In genomic region chr4:25633262-25633661, GRCm38 (mm10) we compare ENCODE assay signal across 20 mouse cellular contexts.
A peak's percentile ranks its signal among the peaks of the same experiment; 100 is the strongest.
DNase-seq lines count a peak whose midpoint lies in the region; ATAC-seq and TF ChIP-seq lines count a peak whose summit lies in the region.
"Had no signal": no experiment of that assay in that cellular context is flagged by ENCODE, and none has a peak within 500 bp of the region (broad histone marks: within the 10 kb centered on the region; RNA-seq: fewer than 3 reads in every experiment).

No protein-coding gene starts in this region.

- H3K4me3 ChIP-seq in kidney, adult 2 months (ENCODE audit: insufficient read depth, low read depth, low read length) = no peak overlapping the region
- no peak overlapping the region for H3K4me3 ChIP-seq in kidney, embryonic 15.5 days (replicated peaks)
- H3K4me3 ChIP-seq in kidney, postnatal 0 days (replicated peaks; ENCODE audit: low read depth, low read length) = no peak overlapping the region
- H3K4me3 ChIP-seq: embryonic facial prominence, embryonic 13.5 days; forebrain, embryonic 13.5 days; forebrain, embryonic 15.5 days had no signal

- no peak overlapping the region for H3K9ac ChIP-seq in kidney, embryonic 15.5 days
- no peak overlapping the region for H3K9ac ChIP-seq in kidney, postnatal 0 days (ENCODE audit: low read depth, low read length)
- H3K9ac ChIP-seq: embryonic facial prominence, embryonic 13.5 days; forebrain, embryonic 13.5 days; forebrain, embryonic 15.5 days; forebrain, postnatal 0 days had no signal

- WGBS in kidney, adult 2 months = 46% methylated on average over 2 of the region's 2 CpGs
- WGBS in kidney, embryonic 15.5 days = 77% methylated on average over 2 of the region's 2 CpGs
- WGBS in kidney, postnatal 0 days = 58% methylated on average over 2 of the region's 2 CpGs

- H3K4me1 ChIP-seq in kidney, adult 2 months (ENCODE audit: control insufficient read depth, insufficient read depth, low read length) = 0 out of 2 replicates have a peak, but pooled peaks cover 8% of the 10 kb centered on the region
- peaks cover 5% of the 10 kb centered on the region; the same call in 1 of the 2 replicates for H3K4me1 ChIP-seq in kidney, embryonic 15.5 days
- H3K4me1 ChIP-seq in kidney, postnatal 0 days (replicated peaks; ENCODE audit: insufficient read depth, low read length) = no peaks in the 10 kb centered on the region
- H3K4me1 ChIP-seq: embryonic facial prominence, embryonic 13.5 days; forebrain, embryonic 15.5 days had no signal

- H3K27me3 ChIP-seq in kidney, adult 2 months (replicated peaks; ENCODE audit: control insufficient read depth, insufficient read depth, low read length) = no peaks in the 10 kb centered on the region
- H3K27me3 ChIP-seq in kidney, embryonic 15.5 days = no peaks in the 10 kb centered on the region
- H3K27me3 ChIP-seq in kidney, postnatal 0 days (ENCODE audit: insufficient read depth, low read length) = no peaks in the 10 kb centered on the region
- H3K27me3 ChIP-seq: embryonic facial prominence, embryonic 13.5 days; forebrain, embryonic 13.5 days; forebrain, embryonic 15.5 days had no signal

- no peak overlapping the region for H3K4me2 ChIP-seq in kidney, embryonic 15.5 days
- no peak overlapping the region for H3K4me2 ChIP-seq in kidney, postnatal 0 days (ENCODE audit: low read length)
- H3K4me2 ChIP-seq: embryonic facial prominence, embryonic 13.5 days; forebrain, embryonic 13.5 days; forebrain, embryonic 15.5 days had no signal

- peak; percentile 67 for ATAC-seq in kidney, embryonic 15.5 days (replicated peaks; ENCODE audit: low FRiP score)
- no peak for ATAC-seq in kidney, postnatal 0 days (replicated peaks; ENCODE audit: low FRiP score, low read depth)
- ATAC-seq: activated CD4-positive, CD25-positive, alpha-beta regulatory T cell, adult 4 months; forebrain, embryonic 13.5 days; forebrain, embryonic 15.5 days; forebrain, postnatal 0 days had no signal

- DNase-seq in kidney, adult 2 months = peak; percentile 38
- no peak for DNase-seq in kidney, postnatal 10 days
- DNase-seq in kidney, postnatal 14 days = no peak
- peak; percentile 31 for DNase-seq in kidney, postnatal 0 days (ENCODE audit: low spot score)
- DNase-seq in kidney, adult 11 months = no peak
- DNase-seq in urinary bladder, adult 18-20 months (ENCODE audit: low spot score in 2 of 2) = no peak
- DNase-seq: adrenal gland, adult 8-10 months; adrenal gland, postnatal 14 days; adrenal gland, postnatal 36 days; cerebellum, adult 11-12 months; cerebellum, adult 2 months; cerebellum, adult 9-10 months; cerebellum, postnatal 10 days; cerebellum, postnatal 25 days; forebrain, postnatal 0 days had no signal

- no peaks in the 10 kb centered on the region for H3K9me3 ChIP-seq in kidney, embryonic 15.5 days (replicated peaks)
- no peaks in the 10 kb centered on the region for H3K9me3 ChIP-seq in kidney, postnatal 0 days (replicated peaks; ENCODE audit: low read length)
- H3K9me3 ChIP-seq: embryonic facial prominence, embryonic 13.5 days; forebrain, embryonic 13.5 days; forebrain, embryonic 15.5 days had no signal

- H3K36me3 ChIP-seq in kidney, adult 2 months (ENCODE audit: control insufficient read depth, insufficient read depth, low read length) = no peaks in the 10 kb centered on the region
- no peaks in the 10 kb centered on the region for H3K36me3 ChIP-seq in kidney, embryonic 15.5 days
- H3K36me3 ChIP-seq in kidney, postnatal 0 days (ENCODE audit: insufficient read depth, low read length) = no peaks in the 10 kb centered on the region
- H3K36me3 ChIP-seq: embryonic facial prominence, embryonic 13.5 days; forebrain, embryonic 15.5 days had no signal

- peak overlapping the region; percentile 60; the same call in 1 of the 2 replicates for H3K27ac ChIP-seq in kidney, adult 2 months (ENCODE audit: insufficient read depth, low read depth, low read length)
- H3K27ac ChIP-seq in kidney, embryonic 15.5 days = 0 out of 2 replicates have a peak overlapping the region, but pooled peaks have one; percentile 2
- peak overlapping the region; percentile 28; the same call in 1 of the 2 replicates for H3K27ac ChIP-seq in kidney, postnatal 0 days
- H3K27ac ChIP-seq: embryonic facial prominence, embryonic 13.5 days; forebrain, embryonic 13.5 days; forebrain, embryonic 15.5 days had no signal

- TF ChIP-seq CTCF in kidney, adult 2 months (conservative IDR thresholded peaks at IDR 0.05; ENCODE audit: insufficient read depth, insufficient read length, low read depth, low read length) = no peak
- no peak for TF ChIP-seq CTCF in kidney, postnatal 0 days (IDR thresholded peaks at IDR 0.05; ENCODE audit: low read depth)

- TF ChIP-seq POLR2A in kidney, adult 2 months (IDR thresholded peaks at IDR 0.05; ENCODE audit: low read depth, low read length) = no peak

Comparison
In these comparisons a context has a peak if more than half of its experiments do, and no peak if none do; other contexts are left out.
1. DNase-seq: peak in kidney, adult 2 months (single experiment) and kidney, postnatal 0 days (single experiment); none in kidney, postnatal 10 days (single experiment), kidney, postnatal 14 days (single experiment), kidney, adult 11 months (single experiment) and urinary bladder, adult 18-20 months (0 of 2).
2. H3K27ac ChIP-seq: peak in every context shown above with its lines; median percentile 60 in kidney, adult 2 months; 28 in kidney, postnatal 0 days; 2 in kidney, embryonic 15.5 days.